Mouse (Mus musculus) megakaryocyte, adult 5-6 weeks (primary cell): ENCODE results near the gene Ubac1. TPM values are rescaled to one million over a fixed set of nuclear protein-coding genes. Genes with fewer than 3 reads are reported as not detected.

ENCODE experiments used
- ATAC-seq: 2 replicates; pipeline ENCODE4 v1.8.0; 2016; ENCODE audit warnings: mild to moderate bottlenecking, inconsistent platforms; ENCODE audit not compliant: poor library complexity, severe bottlenecking
- total RNA-seq, 2 experiments: library from RNA; stranded (forward) in 1 of 2; stranded (reverse) in 1 of 2; fragments of 153-499, 151-499 nt in 1 of 2; fragments of 221-1000, 200-1000 nt in 1 of 2; gene quantifications; 2 replicates each; pipeline versions ENCODE4 v1.2.3 to v1.2.4; 2015 to 2017

Ubac1 gene
- total RNA-seq, 2 experiments from 2014 or later = 20.9 to 39.8 TPM

DNA sequence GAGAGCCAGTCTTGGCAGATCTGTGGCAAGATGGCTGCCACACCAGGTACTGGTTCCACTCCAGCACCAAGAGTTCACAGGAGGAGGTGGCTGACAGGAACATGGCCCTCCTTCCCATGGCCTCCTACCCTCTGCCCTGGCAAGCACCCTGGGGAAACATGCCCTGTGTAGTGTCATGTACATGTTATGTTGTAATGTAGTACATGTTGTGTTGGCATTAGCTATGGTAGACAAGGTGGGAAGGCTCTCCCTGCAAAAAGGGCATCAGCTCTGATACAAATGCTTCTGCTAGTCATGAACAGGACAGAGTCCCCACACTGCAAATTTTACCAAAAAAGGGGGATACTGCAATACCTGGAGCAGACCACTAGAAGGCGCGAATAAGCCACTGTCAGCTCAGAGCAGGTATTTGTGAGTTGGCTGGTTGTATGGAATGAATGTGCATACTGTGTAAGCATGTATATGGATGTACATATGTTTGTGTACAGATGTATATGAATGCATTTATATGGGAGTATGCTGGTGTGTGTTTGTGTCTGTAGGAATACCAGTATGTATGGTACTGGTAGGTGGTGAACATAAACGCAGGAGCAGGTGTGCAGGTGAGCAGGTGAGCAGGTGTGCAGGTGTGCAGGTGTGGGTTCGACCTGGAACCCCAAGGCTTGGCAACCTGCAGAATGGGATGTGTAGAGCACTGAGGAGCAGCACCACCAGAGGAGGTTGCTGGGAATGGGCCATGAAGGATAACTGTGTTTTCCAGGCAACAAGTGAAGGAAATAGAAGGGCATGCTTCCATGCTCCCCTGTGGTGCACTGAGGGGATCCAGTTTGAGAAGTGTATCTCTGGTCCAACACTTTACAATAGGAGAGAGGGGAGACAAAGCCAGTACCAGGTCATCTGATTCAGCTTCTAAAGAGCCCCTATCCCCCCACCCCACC lies 2.9 kb upstream of the Ubac1 start:
- ATAC-seq = no peak

DNA sequence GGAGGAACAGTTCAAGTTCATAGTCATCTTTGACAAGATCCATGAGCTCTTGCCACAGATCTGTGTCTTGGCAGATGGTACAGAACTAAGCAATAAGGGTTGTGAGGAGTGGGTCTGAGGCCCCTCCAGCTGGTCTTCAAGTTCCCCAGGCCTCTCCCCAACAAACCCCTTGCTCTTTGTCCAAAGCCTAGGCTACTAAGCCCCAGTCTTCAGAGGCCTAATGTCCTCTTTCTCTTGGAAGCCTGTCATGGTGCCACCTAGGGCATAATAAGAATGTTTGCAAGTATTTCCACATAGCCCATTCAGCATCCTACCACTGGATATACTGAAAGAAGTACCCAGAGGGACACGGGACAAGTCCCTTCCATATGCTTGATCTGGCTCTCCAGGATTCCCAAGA lies 1.1 kb upstream of the Ubac1 start:
- no peak for ATAC-seq

DNA sequence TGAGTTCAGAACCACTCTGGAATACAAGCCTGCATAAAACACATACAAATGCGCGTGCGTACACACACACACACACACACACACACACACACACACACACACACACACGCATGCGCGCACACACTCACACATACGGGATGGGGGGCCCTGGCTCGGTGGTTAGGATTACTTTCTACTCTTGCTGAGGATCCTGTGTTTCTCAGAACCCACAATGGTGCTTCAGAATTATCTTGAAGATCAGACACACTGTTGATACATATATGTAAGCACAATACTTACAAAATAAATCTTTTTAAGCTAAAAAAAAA lies 665 bp upstream of the Ubac1 start:
- no peak for ATAC-seq

DNA sequence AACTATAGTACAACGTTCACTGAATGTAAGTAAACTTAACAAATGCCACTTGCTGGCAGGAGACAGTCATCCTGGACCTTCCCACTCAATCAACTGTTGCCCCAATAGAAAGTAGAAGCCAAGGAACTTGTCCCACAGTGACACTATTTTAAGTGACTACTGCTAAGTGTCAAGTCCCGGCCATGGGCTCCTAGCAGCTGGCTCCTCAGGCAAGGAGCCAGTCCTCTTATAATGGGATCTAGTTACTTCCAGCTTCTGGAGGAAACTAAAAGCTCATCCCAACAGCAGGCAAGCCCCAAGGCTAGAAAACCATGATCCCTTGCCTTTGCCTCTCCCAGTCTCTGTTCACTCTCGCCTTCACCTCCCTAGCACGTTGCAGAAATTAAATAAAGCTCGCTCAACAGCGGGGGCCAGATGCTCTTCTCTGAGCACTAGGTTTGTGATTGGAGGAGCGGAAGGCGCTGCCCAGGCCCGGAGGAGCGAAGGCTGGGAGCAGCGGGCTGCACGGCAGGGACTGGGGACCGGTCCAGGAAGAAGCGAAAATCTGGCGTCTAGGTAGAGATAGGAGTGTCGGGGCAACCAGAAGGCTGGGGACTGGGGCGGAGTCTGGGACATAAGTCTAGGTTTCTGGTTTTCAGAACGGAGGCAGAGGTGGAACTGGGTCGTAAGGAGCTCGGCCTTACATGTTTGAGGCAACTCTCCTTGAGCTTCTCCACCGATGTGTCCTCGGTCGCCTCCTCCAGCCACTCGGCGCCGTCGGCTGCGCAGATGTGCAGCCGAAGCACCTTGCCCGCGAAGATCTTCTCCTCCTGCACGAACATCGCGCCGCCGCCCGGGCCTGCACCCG lies 610 bp downstream of the Ubac1 start:
- ATAC-seq = peak; percentile 20

DNA sequence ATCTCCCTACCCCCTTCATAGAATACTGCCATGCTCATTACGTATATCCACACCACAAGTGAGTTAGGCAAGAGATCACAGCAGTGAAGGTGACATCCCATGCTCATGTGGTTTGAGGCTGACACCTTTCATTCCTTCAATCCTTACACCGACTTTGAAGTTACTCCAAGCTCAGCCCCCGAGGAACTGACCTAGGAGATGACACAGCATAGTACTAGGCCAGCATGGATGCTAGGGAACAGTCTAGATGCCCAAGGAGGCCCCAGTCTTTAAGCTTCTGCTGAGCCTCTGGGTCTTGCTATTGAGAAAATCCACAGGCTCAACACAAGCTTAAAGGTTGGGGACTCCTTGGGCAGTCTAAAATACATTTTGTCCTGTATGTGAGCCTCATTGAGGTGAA lies 1.6 kb downstream of the Ubac1 start:
- ATAC-seq = no peak

DNA sequence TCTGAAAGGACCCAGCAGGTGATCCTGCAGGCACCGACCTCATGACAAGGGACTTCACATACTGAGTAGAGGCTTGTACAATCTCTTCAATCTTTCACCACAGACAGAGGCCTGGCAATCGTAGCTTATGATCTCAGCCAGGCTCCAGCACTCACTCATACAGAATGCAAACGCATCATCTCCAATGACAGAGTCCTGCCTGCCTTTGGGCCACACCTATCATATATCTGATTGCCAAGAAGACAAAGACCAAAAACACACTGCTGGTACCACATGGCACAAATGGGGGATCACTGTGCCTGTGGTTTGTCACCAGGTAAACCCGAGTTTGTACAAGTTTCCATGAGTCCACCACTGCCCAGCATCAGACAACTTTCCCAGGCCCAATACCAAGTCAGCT lies 4.2 kb downstream of the Ubac1 start:
- no peak for ATAC-seq

DNA sequence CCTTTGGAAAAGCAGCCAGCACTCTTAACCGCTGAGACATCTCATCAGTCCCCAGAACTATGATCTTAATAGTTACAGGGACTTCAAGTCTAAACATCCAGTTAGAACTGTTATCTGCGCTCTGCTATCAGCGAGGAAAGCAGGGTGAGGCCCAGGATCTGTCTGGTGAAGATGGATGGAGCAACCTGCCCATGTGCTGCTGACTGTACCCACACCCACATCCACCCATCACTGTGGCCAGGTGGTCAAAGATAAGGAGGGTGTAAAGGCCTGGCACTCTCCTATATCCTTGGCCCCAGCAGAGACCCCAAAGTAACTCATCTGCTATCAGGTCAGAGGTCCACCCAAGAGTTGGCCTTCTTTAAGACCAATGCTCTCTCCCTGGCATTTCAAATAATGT lies 7.9 kb downstream of the Ubac1 start:
- ATAC-seq = peak; percentile 56

DNA sequence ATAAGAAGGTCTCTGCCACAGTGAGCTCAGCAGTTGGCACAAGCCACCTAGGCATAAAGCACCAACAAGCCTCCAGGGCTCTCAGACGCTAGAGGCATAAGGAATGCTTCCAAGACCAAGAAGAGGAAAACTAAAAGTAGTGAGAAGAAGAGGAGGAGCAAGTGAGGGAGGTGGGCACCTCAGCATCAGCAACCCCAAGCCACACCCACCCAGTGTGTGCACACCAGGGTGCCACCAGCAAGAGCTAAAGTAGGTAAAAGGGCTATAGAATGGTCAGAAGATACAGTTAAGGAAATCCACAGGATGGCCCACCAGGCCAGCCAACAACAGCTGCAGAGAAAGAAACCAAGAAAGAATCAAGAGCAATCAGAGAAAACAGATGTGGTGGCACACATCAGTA lies 10.1 kb downstream of the Ubac1 start:
- ATAC-seq = no peak

DNA sequence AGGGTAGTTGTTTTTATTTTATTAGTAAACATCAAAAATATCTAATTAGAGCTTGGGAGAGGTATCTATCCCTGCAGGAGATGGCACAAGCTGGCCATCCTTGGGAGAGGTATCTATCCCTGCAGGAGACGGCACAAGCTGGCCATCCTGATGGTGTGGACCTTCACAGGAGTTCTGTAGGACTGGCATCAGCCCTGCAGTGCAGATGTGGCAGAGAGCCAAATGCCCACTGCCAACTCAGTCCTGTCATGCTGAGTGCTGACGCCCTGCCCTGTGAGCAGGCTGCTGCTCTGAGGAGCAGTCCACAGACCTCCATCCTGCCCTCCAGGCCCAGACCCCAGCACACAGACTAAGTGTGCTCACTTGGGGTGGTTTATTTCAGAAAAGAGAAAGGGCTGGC lies 19.5 kb downstream of the Ubac1 start:
- ATAC-seq = no peak

DNA sequence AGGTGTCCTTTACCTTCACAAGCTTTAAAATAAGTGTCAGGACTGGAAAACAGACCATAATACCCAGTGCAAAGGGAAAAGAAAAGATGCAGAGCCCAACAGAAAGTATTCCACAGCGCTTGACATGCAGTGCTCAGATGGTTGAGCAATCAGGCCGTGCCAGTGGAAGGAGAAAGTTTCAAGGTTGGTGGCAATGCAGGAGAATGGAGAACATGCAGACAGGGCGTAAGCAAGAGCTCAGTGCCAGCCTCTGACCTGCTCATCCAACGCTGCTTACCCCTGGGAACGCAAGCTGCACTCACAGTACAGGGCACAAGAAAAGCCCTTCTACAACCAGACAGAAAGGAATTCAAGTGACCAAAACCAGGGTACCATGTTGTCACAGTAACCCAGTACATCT lies 20.4 kb downstream of the Ubac1 start:
- ATAC-seq = no peak

DNA sequence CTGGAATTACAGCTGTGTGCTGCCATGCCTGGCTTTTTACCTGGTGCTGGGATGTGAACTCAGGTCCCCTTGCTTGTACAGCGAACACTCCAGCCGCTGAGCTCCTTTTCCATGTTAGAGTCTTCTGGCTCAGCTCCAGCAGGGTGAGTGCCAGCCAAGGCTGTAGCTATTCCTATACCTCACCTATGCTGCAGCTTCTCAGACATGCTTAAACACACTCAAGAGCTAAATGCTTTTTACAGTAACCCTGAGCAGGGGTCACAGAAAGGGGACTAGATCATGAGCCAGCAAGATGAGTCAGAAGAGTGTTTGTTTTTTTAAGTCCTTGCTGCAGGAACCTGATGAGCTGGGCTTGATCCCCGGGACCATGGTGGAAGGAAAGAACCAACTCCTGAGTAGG lies 23.8 kb downstream of the Ubac1 start:
- no peak for ATAC-seq

DNA sequence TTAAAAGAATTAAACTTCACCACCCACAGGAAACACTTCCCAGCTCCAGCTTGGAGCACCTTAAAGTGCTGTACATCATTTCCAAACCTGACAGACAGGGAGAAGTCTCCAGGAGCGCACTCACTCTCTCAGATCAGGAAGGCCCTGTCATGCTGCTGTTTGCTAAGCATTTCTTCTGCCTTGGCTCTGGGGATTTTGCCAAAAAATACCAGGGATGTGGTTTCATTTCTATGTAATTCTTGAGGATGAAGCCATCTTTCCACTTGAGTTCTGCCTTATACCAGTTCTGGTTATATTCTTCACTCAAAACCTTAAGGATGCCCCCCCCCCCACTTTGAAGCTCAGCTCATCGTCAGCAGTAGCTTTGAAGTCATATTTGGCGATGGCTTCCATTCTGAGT lies 26.8 kb downstream of the Ubac1 start:
- no peak for ATAC-seq

DNA sequence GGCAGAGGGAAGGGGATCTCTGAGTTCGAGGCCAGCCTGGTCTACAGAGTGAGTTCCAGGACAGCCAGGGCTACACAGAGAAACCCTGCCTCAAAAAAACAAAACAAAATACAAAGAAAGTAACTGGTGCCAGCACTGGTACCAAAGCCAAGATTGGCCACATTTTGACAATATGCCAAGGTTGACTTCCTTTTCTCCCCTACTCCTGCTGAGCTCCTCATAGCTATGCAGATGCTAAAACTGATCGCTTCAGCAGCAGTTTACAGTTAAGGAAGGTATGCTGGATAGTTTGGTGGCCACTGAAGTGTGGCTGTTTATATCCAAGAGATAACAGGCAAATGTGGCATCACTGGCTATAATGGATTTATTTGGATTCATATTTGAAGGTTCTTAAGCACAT lies 29.3 kb downstream of the Ubac1 start:
- no peak for ATAC-seq

DNA sequence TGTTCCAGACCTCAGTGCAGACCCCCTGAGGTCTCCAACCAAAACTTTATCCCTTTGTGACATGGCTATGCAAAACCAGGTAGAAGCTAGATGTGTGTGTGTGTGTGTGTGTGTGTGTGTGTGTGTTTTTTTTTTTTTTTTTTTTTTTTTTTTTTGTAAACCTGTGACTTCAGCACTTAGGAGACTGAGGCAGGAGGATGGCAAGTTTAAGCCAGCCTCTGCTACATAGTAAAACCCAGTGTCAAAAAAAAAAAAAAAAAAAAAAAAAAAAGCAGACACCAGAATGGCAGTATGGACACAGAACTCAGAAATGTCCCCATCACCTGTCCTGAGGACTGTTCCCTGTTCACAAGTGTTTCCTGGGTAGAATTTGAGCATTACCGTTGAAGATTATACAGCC lies 31.9 kb downstream of the Ubac1 start:
- ATAC-seq = no peak

DNA sequence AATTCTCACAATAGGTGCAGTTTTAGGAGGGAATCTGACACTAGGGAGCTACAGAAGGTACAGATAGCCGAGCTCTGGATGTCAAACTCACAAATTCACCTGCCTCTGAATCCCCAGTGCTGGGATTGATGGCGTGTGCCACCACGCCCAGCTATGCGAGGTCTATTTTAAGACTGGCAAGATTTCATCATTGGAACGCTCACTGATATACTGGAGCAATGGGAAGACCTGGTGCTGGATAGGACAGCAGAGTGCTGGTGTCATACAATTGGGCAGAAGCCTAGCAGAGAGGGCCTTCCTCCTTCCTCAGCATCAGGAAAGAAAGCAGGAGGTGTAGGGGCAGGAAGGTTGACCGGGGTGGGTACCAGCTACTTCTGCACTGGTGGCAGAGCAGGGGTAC lies 33.7 kb downstream of the Ubac1 start:
- no peak for ATAC-seq

DNA sequence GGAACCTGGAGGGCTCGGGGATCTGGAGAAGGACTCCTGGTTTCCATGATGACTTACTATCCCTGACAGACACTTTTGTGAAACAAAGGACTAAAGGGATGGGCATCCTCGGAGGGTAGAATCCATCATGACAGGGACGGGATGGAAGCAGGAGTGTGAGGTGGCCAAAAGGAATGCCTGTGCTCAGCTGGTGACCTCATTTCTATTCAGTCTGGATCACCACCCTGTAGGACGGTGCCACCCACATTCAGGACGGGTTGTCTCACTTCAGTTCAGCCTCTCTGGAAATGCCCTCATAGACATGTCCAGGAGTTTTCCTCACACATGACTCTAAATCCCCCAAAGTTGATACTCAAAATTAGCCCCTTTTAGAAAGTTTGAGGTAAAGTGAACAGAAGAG lies 34.9 kb downstream of the Ubac1 start:
- no peak for ATAC-seq

DNA sequence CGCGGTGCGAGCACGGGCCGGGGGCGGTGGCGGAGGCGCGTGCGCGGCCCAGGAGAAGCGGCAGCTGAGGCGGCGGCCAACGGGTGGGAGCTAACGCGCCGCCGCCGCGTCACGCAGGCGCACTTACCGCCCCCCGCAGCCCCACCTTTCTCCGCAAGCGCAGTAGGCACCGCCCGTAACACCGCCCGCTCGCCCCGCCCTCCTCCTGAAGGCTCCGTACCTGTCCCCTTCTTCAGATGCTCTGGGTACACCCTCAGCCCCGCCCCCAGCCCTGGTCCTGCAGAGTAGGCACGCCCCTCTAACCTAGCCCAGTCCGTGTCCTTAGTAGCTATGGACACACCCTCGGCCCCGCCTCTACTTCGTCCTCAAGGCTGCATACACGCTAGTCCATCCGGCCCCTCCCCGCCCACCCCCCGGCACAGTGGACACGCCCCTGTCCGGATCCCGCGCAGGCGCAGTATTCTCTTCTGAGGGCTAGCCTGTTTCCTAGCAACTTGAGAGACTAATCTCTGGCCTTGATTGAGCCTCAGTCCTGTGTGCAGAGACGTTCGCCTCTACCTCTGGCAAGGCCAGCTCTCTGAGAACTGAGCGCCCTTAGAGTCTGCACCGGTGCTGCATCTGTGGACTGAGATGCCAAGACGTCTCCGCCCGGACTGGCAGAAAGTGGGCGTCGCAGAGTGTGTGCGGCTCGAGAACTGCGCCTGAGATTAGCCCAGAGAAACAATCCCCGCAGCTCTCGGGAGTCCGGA lies 38.2 kb downstream of the Ubac1 start, which contains the start of gene Camsap1:
Gene Camsap1, minus strand, starts transcription at position 124 of the 749 bp plus-strand sequence.
- ATAC-seq = peak; percentile 98

DNA sequence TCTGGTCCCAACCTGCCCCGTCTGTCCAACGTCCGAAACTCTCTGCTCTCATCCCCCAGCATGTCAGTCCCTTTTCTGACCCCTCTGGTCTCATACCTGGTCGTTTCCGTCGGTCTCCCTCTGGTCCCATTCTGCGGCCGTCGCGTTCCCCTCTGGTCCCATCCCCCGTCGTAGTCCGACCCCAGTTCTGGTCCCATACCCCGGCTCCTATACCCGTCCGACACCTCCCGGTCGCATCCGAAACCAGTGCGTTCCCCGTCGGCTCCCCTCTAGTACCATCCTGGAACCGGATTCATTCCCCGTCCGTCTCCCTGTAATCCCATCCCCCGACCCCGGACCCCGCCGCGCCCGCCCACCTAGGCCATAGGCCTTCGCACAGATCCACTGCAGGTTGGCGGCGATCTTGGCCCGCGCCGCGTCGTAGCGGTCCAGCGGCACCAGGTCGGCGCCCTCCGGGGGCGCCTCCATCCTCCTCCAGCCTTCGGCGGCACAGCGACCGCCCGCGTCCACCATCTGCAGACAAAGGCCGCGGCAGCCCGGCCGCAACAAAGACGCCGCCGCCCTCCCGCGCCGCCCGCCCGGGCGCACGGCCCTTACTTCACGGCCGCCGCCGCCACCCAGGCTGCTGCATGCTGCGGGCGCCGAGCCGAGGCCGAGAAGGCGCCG lies 39.0 kb downstream of the Ubac1 start:
- ATAC-seq = no peak

DNA sequence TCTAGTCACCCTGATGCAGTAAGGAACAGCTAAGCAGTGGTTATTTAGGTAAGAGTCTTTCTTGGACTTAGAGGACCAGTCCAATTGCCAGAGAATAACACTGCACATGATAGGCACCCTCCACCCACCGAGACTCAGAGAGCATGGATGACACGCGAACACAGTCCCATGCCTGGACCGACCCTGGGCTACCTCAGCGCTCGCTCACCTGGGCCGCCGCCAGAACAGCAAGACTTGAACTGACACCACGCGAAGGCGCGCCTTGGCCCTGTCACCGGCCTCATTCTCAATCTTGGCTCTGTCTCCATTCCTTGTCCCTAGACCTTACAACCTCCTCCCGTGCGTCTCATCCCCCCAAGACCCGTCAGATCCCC lies 39.5 kb downstream of the Ubac1 start:
- no peak for ATAC-seq

DNA sequence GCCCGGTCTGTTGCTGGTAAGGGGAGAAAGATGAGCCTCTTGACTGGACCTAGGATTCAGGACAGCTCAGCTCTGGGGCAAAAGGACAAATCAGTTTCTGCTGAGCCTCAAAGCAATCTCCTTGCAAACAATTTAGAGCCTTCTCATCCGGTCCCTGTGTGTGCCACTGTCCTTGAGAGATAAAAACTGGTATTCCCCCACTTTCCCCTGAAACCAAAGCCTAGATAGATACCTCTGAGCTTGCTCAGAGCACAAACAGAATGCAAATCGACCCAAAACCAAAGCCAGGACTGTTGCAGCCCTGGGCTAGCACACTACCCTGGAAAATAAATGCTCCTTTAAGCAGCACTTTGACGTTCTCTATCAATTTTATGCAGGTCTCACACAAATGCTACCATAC lies 42.5 kb downstream of the Ubac1 start:
- ATAC-seq = no peak
